Mouse (Mus musculus) hematopoietic stem cell, adult 5-6 weeks (primary cell): Measurements from ENCODE around the gene Higd1a. TPM values are rescaled to one million over a fixed set of nuclear protein-coding genes. Genes with fewer than 3 reads are reported as not detected.

Experiments used
- ATAC-seq, 2 experiments: fragments of 125-278 bp in 1 of 2; replicated peaks in 1 of 2; 2 replicates each; pipeline ENCODE4 v1.8.0; 2016 to 2017; ENCODE audit warnings: inconsistent platforms in 2 of 2, mild to moderate bottlenecking in 2 of 2, moderate number of reproducible peaks in 2 of 2, low read depth in 1 of 2, moderate TSS enrichment in 1 of 2; ENCODE audit not compliant: low FRiP score in 2 of 2, poor library complexity in 2 of 2, severe bottlenecking in 2 of 2, insufficient read depth in 1 of 2, low TSS enrichment in 1 of 2
- total RNA-seq: library from RNA; stranded (forward); fragments of 172-1452, 232-1000 nt; gene quantifications from 2 replicates; pipeline ENCODE4 v1.2.3, GENCODE M21; 2017

Gene Higd1a
- total RNA-seq, 1 experiment from 2014 or later: 26.9 TPM

GRCm38 (mm10) chr9:121890441-121890941, 32.3 kb upstream of the Higd1a start:
- 0 out of 4 replicates have a peak, but pooled peaks have one; percentile 22 to 29 for ATAC-seq

- ATAC-seq: no peak
These were observed 31.8 kb upstream of the Higd1a start for GRCm38 (mm10) chr9:121889927-121890440.

GRCm38 (mm10) chr9:121882015-121882457, 23.9 kb upstream of the Higd1a start:
- peak in 1 of 2 experiments; percentile 34; a peak in 1 of 4 replicates for ATAC-seq

GRCm38 (mm10) chr9:121881301-121881700, 23.1 kb upstream of the Higd1a start:
- ATAC-seq: peak; percentile 37 to 38; a peak in 2 of 4 replicates

GRCm38 (mm10) chr9:121880840-121881239, 22.7 kb upstream of the Higd1a start:
- ATAC-seq: peak; percentile 79 to 81

GRCm38 (mm10) chr9:121877052-121877740, 19.0 kb upstream of the Higd1a start:
- 0 out of 4 replicates have a peak, but pooled peaks of 1 of the 2 experiments have one; percentile 51 for ATAC-seq

GRCm38 (mm10) chr9:121873578-121873977, 15.4 kb upstream of the Higd1a start:
- ATAC-seq: no peak

- ATAC-seq: no peak
These were observed 14.0 kb upstream of the Higd1a start for GRCm38 (mm10) chr9:121872062-121872683.

- ATAC-seq: no peak
These were observed 11.9 kb upstream of the Higd1a start for GRCm38 (mm10) chr9:121869973-121870515.

- no peak for ATAC-seq
These were observed 11.3 kb upstream of the Higd1a start for GRCm38 (mm10) chr9:121869432-121869831.

GRCm38 (mm10) chr9:121868236-121868635, 10.1 kb upstream of the Higd1a start:
- no peak for ATAC-seq

GRCm38 (mm10) chr9:121867632-121868031, 9.5 kb upstream of the Higd1a start:
- no peak for ATAC-seq

- ATAC-seq: no peak
These were observed 7.4 kb upstream of the Higd1a start for GRCm38 (mm10) chr9:121865425-121866008.

GRCm38 (mm10) chr9:121864837-121865236, 6.7 kb upstream of the Higd1a start:
- ATAC-seq: no peak

GRCm38 (mm10) chr9:121860921-121861320, 2.8 kb upstream of the Higd1a start:
- ATAC-seq: no peak

GRCm38 (mm10) chr9:121859345-121859744, 1.2 kb upstream of the Higd1a start:
- ATAC-seq: no peak

GRCm38 (mm10) chr9:121857474-121858152, 549 bp downstream of the Higd1a start:
- peak; percentile 92 to 93 for ATAC-seq
